Mouse (Mus musculus) kidney, adult 2 months (tissue): Measurements from ENCODE around the gene Ptprg.

ENCODE experiments used
- CTCF ChIP-seq: fragments of 200-500 bp; conservative IDR thresholded peaks from 2 replicates; pipeline ENCODE4 v1.5.1; 2011; ENCODE audit warnings: low read depth, mild to moderate bottlenecking, control low read depth, low read length, moderate library complexity, mixed read lengths; ENCODE audit not compliant: insufficient read depth, insufficient read length
- POLR2A ChIP-seq: fragments of 200-500 bp; IDR thresholded peaks from one replicate; pipeline ENCODE4 v1.6.1; 2011; ENCODE audit warnings: low read depth, low read length, control low read depth

- TF ChIP-seq CTCF (no peak), POLR2A (no peak)
Measured at GRCm38 (mm10) chr14:12276031-12276430, 722.7 kb downstream of the Ptprg start.
